Mouse (Mus musculus) left cerebral cortex, postnatal 14 days (tissue): ENCODE data around the gene Adgrf3. TPM values are rescaled to one million over a fixed set of nuclear protein-coding genes. Genes with fewer than 3 reads are reported as not detected.
A peak's percentile ranks its signal among the peaks of the same experiment; 100 is the strongest.

Experiments
- DNase-seq, 2 experiments: peaks; one replicate each; pipeline ENCODE4 v3.0.0; 2021 to 2022; ENCODE audit warnings: low spot score in 2 of 2, mixed read lengths in 1 of 2
- intact Hi-C: fragments of 180-260 bp; cut with DNase I; formaldehyde crosslinking; loops from one replicate; pipeline ENCODE4 v1.15.1; 2025
- microRNA-seq, 2 experiments: library from miRNA; unstranded; fragments of <30 nt; microRNA quantifications; one replicate each; pipeline ENCODE4 v1.2.0; 2022
- total RNA-seq, 2 experiments: library from RNA; stranded (reverse); gene quantifications; 2 replicates each; pipeline ENCODE4 v1.2.3; 2021

Adgrf3 gene
- total RNA-seq, 2 experiments from 2014 or later, result not detected

DNA sequence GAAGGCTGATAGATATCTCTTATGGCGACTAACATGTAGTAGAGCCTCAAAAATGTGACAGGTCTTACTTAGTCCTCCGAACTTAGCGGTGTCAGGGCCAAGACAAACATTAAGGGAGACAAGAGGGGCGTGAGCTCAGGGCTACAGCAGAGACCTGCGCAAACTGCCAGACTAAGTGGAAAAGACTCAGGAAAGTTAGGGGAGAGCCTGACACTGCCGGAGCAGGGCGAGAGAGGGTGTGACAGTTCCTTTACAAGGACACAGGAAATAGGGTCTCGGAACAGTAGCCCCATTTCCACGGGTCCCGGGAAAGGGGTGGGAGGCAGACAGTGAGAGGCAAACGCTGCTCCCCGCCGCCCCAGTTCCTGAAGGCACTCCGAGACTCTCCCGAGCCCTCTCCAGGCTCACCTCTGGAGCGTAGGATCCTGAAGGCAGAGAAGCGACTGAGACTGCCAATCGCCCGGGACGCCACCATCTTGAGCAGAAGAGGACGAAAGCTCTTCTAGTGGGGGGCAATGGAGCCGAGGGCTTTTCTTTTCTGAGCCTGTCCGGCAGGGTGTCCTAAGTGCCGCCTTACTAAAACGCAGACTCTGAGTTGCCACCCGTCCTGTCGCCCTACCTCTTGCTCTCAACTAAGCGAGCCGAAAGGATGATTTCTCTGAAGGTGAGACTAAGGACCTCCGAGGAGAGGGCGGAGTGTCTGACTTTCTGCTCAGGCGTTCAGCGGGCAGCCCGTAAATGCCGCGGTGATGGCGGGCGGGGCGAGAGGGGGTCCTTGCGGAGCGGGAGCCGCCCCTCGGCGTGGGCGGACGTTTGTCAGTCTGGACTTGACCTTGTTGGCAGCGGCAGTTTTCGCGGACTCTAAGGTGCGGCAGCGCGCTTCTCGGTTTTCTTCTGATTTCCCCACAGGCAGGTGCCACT lies 50.8 kb downstream of the Adgrf3 start, which contains the start of the genes Hadha and Hadhb:
Gene Hadha, minus strand, starts transcription at position 689 of the 921 bp plus-strand sequence.
Gene Hadhb, plus strand, starts transcription at position 775 of the 921 bp plus-strand sequence.
- intact Hi-C loops, result no loop called here

DNA sequence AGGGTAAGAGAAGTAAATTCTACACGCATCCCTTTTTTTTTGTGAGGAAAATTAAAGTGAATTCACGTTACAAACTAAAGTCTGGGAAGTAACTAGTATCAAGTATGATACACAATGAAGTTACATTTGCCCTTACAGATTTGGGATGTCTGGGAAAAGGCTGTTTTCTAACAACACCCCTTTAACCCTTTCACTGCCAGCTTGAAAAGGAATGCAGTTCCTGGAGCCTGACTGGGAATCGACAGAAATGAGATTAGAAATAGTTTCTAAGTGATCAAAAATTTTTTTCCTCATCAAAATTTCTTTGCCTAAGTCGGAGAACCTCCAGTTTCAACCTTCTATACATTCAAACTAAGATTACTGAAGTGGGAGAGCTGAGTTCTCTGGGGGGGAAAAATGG lies 51.5 kb downstream of the Adgrf3 start:
- DNase-seq, result peak in 1 of 2 experiments; percentile 13
- intact Hi-C loops, result no loop called here

More for the DNA sequence above, 50.8 kb downstream of the Adgrf3 start, which contains the start of the genes Hadha and Hadhb:
- DNase-seq, result peak; percentile 91 to 94

DNA sequence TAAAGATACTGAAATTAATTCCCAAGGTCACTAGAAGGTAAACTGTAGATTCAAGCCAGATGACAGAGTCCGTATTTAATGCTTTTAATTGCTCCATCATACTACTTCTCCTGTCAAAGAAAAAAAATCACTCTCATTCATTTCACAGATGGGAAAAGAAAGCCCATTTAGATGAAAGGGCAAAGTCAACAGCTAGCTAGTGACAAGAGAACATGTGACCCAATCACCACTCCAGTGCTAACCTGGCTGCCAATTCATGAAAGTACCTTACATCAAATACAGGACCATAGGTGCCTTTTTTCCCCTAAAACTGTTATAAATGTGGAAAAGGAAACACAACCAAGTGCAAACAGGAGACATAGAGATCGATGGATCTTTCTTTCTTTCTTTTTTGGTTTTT lies 52.3 kb downstream of the Adgrf3 start:
- DNase-seq, result no peak
- intact Hi-C loops, result no loop called here

DNA sequence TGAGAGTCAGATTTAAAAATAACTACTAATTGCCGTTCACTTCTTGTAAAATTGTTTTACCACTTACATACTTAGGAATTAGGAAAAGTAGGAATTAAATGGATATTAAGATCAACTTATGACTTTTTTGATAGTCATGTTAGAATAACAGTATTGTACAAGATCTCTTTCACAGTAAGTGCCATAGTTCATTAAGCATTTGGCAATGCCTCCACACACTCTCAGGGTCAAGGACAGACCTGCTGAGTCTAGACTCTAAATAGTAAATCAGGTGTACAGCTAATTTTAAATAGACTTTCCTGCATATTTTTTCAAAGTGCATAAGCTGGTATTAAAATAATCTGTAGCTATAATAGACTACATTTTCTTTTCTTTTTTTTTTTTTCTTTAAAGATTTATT lies 53.1 kb downstream of the Adgrf3 start:
- no peak for DNase-seq
- intact Hi-C loops, result no loop called here

DNA sequence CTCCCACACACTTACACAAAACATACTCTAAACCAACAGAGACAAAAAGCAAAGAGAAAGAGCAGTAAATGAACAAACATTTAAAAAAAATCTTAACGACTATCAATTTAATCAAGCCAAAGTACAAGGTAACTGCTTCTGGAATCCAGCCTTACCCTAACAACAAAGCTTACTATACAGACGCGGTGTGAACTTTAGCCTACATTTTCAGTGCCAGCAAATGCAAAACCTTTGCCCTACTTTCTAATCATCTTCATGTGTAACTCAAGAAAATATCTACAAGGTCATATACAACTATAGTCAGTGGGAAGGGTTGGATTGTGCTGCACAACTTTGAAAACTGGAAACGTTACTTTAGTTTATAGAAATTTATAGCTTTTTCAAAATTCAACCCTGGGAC lies 53.5 kb downstream of the Adgrf3 start:
- intact Hi-C loops, result no loop called here
- DNase-seq, result no peak

DNA sequence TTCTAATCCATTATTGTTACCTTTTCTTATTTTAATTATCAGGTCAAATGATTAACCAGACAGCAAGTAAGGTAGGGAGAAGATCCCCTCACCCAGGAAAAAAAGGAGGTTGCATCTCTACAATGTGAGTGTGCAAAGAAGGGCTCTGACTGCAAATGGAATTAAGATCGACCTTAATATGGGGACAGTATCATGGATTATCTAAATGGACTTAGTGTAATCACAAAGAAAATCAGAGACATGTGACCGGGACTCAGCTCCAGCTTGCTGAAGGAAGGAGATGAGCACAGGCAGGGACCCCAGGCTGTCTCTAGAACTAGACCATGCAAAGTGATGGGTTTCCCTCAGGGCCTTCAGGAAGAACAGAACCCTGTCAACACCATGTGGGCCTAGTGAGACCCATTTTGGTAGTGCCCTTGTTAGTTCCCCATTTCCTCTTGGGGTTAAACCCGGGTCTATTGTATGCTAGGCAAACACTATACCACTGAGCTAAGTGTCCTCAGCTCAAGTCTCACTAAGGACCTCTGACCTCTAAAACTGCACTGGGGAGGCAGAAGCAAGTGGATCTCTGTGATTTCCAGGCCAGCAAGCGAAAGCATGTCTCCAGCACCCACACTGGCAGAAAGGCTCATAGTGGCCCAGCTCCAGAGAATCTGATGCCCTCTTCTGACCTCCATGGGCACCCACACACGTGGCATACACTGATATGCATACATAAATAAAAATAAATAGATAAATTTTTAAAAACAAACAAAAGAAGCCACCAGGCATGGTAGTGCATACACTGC lies 57.2 kb downstream of the Adgrf3 start:
- intact Hi-C loops, result no loop called here
- DNase-seq, result no peak

DNA sequence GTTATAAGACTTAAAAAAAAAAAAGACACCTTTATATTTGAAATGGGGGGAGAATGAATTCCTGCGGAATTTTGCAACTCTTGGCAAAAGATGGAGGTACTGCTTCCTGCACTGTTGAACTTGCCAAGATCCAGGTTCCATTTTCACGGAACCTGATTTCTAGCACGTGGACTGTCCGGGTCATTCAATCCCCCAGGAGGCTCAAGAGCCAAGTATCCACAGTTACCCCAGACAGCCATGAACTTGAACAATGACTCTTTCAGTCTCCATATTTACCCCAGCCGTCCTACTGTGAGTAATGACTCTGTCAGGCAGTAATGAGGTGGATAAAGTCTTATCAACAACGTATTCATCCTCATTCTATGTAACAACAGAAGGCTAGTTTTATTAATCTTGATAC lies 59.0 kb downstream of the Adgrf3 start:
- intact Hi-C loops, result no loop called here

More for the DNA sequence above, 59.0 kb downstream of the Adgrf3 start:
- DNase-seq, result no peak

Small RNAs within 50 kb of the gene (microRNA-seq; reads per million reads assigned to microRNA genes)
- gene Mir1960, result 1.0 to 1.1 reads per million in 2 experiments

Other genes with a start within 250 kb of the Adgrf3 start
- gene Il6, start 192.6 kb downstream of the Adgrf3 start, total RNA-seq, result not detected
- 1 to 10 TPM; 4.1 to 4.2 TPM for gene Tyms, start 132.1 kb downstream of the Adgrf3 start, total RNA-seq
- gene Garem2, start 100.6 kb downstream of the Adgrf3 start, total RNA-seq, result 10 to 100 TPM; 11.4 to 12.6 TPM
- gene 3110082J24Rik, start 99.6 kb downstream of the Adgrf3 start, total RNA-seq, result 1 to 10 TPM; 2.1 to 3.7 TPM
- 10 to 100 TPM; 64.1 to 67.8 TPM for gene Hadha, start 50.6 kb downstream of the Adgrf3 start, total RNA-seq
- 10 to 100 TPM; 71.3 to 78.6 TPM for gene Hadhb, start 50.5 kb downstream of the Adgrf3 start, total RNA-seq
- gene Selenoi, start 26.9 kb upstream of the Adgrf3 start, total RNA-seq, result 10 to 100 TPM; 47.6 to 56.7 TPM
- gene Drc1, start 75.7 kb upstream of the Adgrf3 start, total RNA-seq, result 10 to 100 TPM; 14.9 to 18.2 TPM